Mouse (Mus musculus) ES-E14 (cell line): ENCODE results near the gene Eif4e2.

Experiments used
- HCFC1 ChIP-seq: IDR thresholded peaks from 2 replicates; pipeline ENCODE4 v1.6.1; 2012; ENCODE audit warnings: low read length, inconsistent platforms, borderline replicate concordance; ENCODE audit not compliant: insufficient read depth
- MAFK ChIP-seq: IDR thresholded peaks from 2 replicates; pipeline ENCODE4 v1.6.1; 2014; ENCODE audit warnings: mild to moderate bottlenecking, low read depth, low read length, inconsistent platforms; ENCODE audit not compliant: insufficient read depth

- TF ChIP-seq HCFC1 (no peak), MAFK (no peak)
Observed at GRCm38 (mm10) chr1:87198119-87199065, 15.3 kb upstream of the Eif4e2 start.
